Mouse (Mus musculus) heart, adult 2 months (tissue): ENCODE measurements around the gene Lpo. TPM values are rescaled to one million over a fixed set of nuclear protein-coding genes. Genes with fewer than 3 reads are reported as not detected.

Experiments
- DNase-seq, 2 experiments: peaks; one replicate each; pipeline ENCODE4 v3.0.0; 2021
- H3K27ac ChIP-seq: fragments of 200-600 bp; 2 replicates; pipeline ENCODE4 v1.8.1; 2022
- H3K27me3 ChIP-seq: fragments of 200-500 bp; 2 replicates; pipeline ENCODE4 v1.6.1; 2012; ENCODE audit warnings: mild to moderate bottlenecking, low read length, inconsistent platforms, mixed read lengths; ENCODE audit not compliant: control insufficient read depth, insufficient read depth
- H3K36me3 ChIP-seq: fragments of 200-500 bp; 2 replicates; pipeline ENCODE4 v1.6.1; 2012; ENCODE audit warnings: low read length, inconsistent platforms; ENCODE audit not compliant: control insufficient read depth, insufficient read depth
- H3K4me1 ChIP-seq: fragments of 200-500 bp; 2 replicates; pipeline ENCODE4 v1.6.1; 2011; ENCODE audit warnings: low read length; ENCODE audit not compliant: control insufficient read depth, insufficient read depth
- H3K4me3 ChIP-seq: fragments of 200-600 bp; 2 replicates; pipeline ENCODE4 v1.8.1; 2022
- H3K79me2 ChIP-seq: fragments of 200-500 bp; replicated peaks from 2 replicates; pipeline ENCODE4 v1.6.1; 2012; ENCODE audit warnings: mild to moderate bottlenecking, inconsistent platforms, low read length, moderate library complexity, mixed read lengths; ENCODE audit not compliant: control insufficient read depth, insufficient read depth
- H3K9ac ChIP-seq: fragments of 200-500 bp; 2 replicates; pipeline ENCODE4 v1.6.1; 2012; ENCODE audit warnings: low read depth, mild to moderate bottlenecking, control low read depth, inconsistent platforms, low read length, mixed read lengths
- CTCF ChIP-seq: fragments of 200-600 bp; IDR thresholded peaks from 2 replicates; pipeline ENCODE4 v1.8.1; 2022; ENCODE audit warnings: antibody characterized with exemption, mild to moderate bottlenecking, moderate library complexity
- EP300 ChIP-seq: fragments of 200-500 bp; IDR thresholded peaks from 2 replicates; pipeline ENCODE4 v1.6.1; 2011; ENCODE audit warnings: low read depth, low read length, control low read depth; ENCODE audit not compliant: insufficient read depth
- POLR2A ChIP-seq: fragments of 200-500 bp; IDR thresholded peaks from 2 replicates; pipeline ENCODE4 v1.6.1; 2011; ENCODE audit warnings: mild to moderate bottlenecking, low read depth, low read length, control low read depth; ENCODE audit not compliant: insufficient read depth
- WGBS: fragments of 180-500 bp; shearing (Covaris S2); methylation state at CpG from one replicate; pipeline ENCODE4 v1.1.7; 2018; 5-methylcytosine and 5-hydroxymethylcytosine counted together
- intact Hi-C: fragments of 180-260 bp; cut with DNase I; formaldehyde crosslinking; loops from one replicate; pipeline ENCODE4 v1.15.1; 2025
- polyA plus RNA-seq: library from polyadenylated mRNA; depleted of rRNA; stranded (reverse); fragments of >200 nt; gene quantifications from 2 replicates; pipeline ENCODE4 v1.2.3, GENCODE M21; 2012
- total RNA-seq, 2 experiments: library from RNA; stranded (reverse); gene quantifications; 2 replicates each; pipeline ENCODE4 v1.2.3; 2021

Lpo gene
- total and polyA plus RNA-seq, 3 experiments, result 0.04 TPM; not detected in 2

DNA sequence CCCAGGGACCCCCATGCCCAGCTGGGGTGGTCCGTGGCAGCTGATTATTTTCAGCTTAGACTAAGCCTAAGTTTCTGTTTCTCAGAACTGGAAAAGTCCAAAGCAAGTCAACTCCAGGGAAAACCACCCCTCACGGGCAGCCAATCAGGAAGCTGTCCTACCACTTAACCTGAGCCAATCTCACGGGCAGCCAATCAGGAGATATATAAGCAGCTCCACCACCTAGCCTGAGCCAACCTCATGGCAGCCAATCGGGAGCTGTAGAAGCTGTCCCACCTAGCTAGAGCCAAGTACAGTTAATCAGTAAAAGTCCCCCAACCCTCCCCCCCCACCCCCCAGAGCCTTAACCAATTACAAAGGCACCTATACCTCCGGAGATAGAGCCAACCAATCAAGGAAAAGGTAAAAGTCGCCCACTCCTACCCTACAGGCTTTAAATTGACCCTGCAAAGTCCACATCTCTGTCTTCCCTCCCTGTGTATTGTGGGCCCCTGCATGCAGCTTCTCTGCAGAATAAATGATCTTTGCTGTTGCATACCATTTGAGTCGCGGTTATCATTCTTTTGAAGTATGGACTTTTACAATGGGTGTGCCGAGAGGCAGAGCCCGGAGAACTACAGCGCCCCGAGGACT is 19.0 kb upstream of the Lpo start:
- intact Hi-C loops, result no loop called here
- TF ChIP-seq EP300 (no peak), POLR2A (no peak), CTCF (no peak)
- no peaks in the 10 kb centered on the region for H3K27me3 ChIP-seq
- no peak overlapping the region for H3K27ac ChIP-seq
- 76% methylated on average over 12 of the region's 12 CpGs for WGBS
- H3K79me2 ChIP-seq, result no peaks in the 10 kb centered on the region
- no peak overlapping the region for H3K4me3 ChIP-seq
- DNase-seq, result no peak
- no peaks in the 10 kb centered on the region for H3K36me3 ChIP-seq
- no peaks in the 10 kb centered on the region for H3K4me1 ChIP-seq
- no peak overlapping the region for H3K9ac ChIP-seq

DNA sequence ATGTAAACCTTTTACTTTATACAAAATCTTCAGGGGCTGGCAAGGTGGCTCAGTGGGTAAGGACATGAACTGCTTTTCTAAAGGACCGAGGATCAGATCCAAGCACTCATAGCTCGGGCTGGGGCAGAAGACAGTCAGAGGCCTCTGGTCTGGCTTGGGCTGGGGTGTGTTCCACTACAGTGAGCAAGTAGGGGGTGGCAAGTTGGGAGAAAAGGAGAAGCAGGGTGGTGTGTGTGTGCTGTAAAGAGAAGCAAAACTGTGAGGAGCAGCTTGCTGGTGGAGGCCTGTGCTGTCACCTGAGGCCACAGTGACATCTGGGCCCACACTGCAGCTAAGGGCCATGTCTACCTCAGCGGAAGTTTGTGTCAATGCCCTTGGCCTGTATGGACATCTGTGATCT is 13.3 kb upstream of the Lpo start:
- WGBS, result 87% methylated on average over 3 of the region's 3 CpGs
- intact Hi-C loops, result no loop called here
- no peak overlapping the region for H3K4me3 ChIP-seq

DNA sequence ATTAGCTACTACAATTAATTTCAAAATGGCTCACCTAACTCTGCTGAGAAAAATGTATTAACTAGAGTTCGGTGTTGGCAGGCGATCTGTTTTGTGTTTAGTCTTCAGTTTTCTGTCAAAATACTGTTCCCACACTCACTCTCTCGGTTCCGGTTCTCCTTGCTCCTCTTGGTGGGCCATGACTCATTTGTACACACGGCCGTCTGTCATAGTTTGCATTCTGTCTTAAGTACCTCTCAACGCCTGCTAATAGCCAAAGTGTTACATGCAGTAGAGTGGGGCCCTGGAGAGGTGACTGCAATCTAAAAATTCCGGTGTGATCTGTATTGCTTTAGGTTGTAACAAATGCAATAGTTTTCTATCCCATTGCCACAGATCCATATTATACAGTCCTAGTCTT is 12.6 kb upstream of the Lpo start:
- TF ChIP-seq CTCF (no peak), EP300 (no peak)
- Histone ChIP-seq H3K4me1 (no peaks in the 10 kb centered on the region), H3K36me3 (no peaks in the 10 kb centered on the region), H3K27me3 (no peaks in the 10 kb centered on the region), H3K27ac (no peak overlapping the region), H3K9ac (no peak overlapping the region), H3K4me3 (no peak overlapping the region), H3K79me2 (no peaks in the 10 kb centered on the region)
- WGBS, result 56% methylated on average over 8 of the region's 8 CpGs
- no peak for DNase-seq
- intact Hi-C loops, result no loop called here

More for the DNA sequence above, 13.3 kb upstream of the Lpo start:
- Histone ChIP-seq H3K27me3 (no peaks in the 10 kb centered on the region), H3K79me2 (no peaks in the 10 kb centered on the region), H3K4me1 (no peaks in the 10 kb centered on the region), H3K27ac (no peak overlapping the region), H3K36me3 (no peaks in the 10 kb centered on the region), H3K9ac (no peak overlapping the region)
- TF ChIP-seq CTCF, result no peak
- TF ChIP-seq POLR2A, result no peak
- no peak for TF ChIP-seq EP300
- DNase-seq, result no peak

DNA sequence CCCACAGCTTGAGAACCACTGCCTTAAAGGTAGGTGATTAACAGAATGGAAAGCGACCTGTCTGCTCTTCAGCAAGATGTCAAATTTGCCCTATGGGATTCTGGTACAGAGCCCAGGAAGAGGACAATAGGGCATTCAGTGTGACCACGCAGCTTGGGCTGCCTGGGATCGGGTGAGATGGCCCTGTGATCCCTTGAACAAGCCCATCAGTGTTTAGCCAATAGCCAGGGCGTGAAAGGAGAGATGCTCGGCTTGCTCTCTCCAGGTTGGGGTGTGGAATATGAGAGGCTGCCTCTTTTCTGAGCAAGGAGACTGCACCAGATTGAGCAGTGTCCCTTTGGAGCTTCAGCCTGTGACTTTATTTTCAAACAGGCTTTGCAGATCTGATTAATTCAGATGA is 6.6 kb downstream of the Lpo start:
- intact Hi-C loops, result no loop called here
- 65% methylated on average over 5 of the region's 5 CpGs for WGBS
- Histone ChIP-seq H3K27me3 (no peaks in the 10 kb centered on the region), H3K9ac (no peak overlapping the region), H3K27ac (no peak overlapping the region), H3K4me1 (no peaks in the 10 kb centered on the region), H3K36me3 (no peaks in the 10 kb centered on the region), H3K4me3 (no peak overlapping the region), H3K79me2 (no peaks in the 10 kb centered on the region)
- TF ChIP-seq CTCF (no peak), POLR2A (no peak), EP300 (no peak)
- DNase-seq, result no peak

DNA sequence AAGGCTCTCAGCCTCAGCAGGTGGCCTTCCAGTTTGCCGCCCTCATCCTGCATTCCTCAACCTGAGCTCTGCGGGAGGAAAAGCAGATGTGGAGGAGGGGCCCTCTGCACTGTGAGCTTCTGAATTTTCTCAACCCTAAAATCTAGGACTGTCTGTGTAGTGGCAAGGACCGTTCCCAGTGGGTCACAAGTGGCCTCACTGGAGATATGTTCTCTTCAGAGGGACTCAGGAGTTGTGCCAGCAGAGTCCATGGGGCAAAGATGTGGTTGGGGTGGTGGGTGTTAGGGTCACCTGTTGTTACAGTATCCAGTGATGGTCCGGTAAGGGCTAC is 10.7 kb downstream of the Lpo start:
- Histone ChIP-seq H3K4me1 (no peaks in the 10 kb centered on the region), H3K79me2 (no peaks in the 10 kb centered on the region), H3K27ac (no peak overlapping the region), H3K36me3 (no peaks in the 10 kb centered on the region), H3K4me3 (no peak overlapping the region), H3K9ac (no peak overlapping the region), H3K27me3 (no peaks in the 10 kb centered on the region)
- WGBS, result 21% methylated on average over 4 of the region's 4 CpGs
- intact Hi-C loops, result loop anchor here (1.0 kb wide), 1 partner anchor 155 kb away; the partner anchor contains the start of gene Rnf43
- no peak for DNase-seq
- no peak for TF ChIP-seq POLR2A
- no peak for TF ChIP-seq EP300
- TF ChIP-seq CTCF, result no peak

DNA sequence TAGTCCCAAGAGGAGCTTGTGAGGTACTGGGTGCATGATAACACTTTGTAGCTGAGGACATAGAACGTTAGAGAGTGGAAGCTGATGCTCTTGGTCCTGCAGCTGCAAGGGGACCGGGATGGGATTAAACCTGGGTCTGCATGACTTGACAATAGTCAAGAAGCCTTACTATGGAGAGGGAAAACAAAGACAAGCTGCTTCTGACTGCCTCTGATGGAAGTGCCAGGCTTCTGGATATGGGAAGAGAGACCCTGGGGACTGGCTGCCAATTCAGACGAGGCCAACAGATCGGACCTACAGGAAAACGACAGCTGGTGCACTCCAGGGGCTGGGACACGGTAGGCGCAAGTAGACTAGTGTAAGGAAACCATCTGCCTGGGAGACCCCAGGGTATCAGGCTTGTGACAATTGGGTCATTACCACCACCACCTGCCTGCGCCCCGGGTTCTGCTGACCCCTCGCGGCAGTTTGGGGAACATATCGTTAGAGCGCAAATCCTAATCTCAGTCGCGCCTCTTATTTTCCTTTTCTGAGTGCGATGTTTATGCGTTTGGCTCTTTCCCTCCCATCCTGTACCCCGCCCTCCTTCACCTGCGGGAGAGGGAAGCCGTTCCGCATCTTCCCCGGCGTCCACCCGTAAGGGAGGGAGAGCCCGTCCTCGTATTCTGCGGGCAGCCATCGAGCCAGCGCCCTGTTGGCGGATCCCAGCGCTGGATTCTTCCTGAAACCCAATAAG is 11.2 kb downstream of the Lpo start:
- intact Hi-C loops, result loop anchor here (1.0 kb wide), 1 partner anchor 155 kb away; the partner anchor contains the start of gene Rnf43
- TF ChIP-seq POLR2A (no peak), EP300 (no peak), CTCF (peak; percentile 79)
- WGBS, result 3% methylated on average over 31 of the region's 31 CpGs
- no peaks in the 10 kb centered on the region for H3K4me1 ChIP-seq
- no peak overlapping the region; the same call in 1 of the 2 replicates for H3K4me3 ChIP-seq
- H3K79me2 ChIP-seq, result no peaks in the 10 kb centered on the region
- peak in 1 of 2 experiments; percentile 42 for DNase-seq
- no peak overlapping the region for H3K9ac ChIP-seq
- no peaks in the 10 kb centered on the region for H3K27me3 ChIP-seq
- no peaks in the 10 kb centered on the region for H3K36me3 ChIP-seq
- no peak overlapping the region for H3K27ac ChIP-seq
